Mouse (Mus musculus) CD4-positive helper T cell, adult 2 months (primary cell): ENCODE results near the gene Gabpb2.

Experiments used
- DNase-seq: peaks from one replicate; pipeline ENCODE4 v3.0.0-alpha.2; 2012; ENCODE audit warnings: low read depth, missing footprints, low spot score

Gabpb2 gene

GRCm38 (mm10) chr3:95217255-95218134 is at the start of gene Gabpb2:
TSS of gene Gabpb2 (minus strand) at chr3:95217916.
- DNase-seq: peak; percentile 92

- DNase-seq: no peak
Observed at GRCm38 (mm10) chr3:95266052-95266451, 48.3 kb upstream of the Gabpb2 start.

- DNase-seq: no peak
Observed at GRCm38 (mm10) chr3:95264724-95265123, 47.0 kb upstream of the Gabpb2 start.

- DNase-seq: peak; percentile 76
Observed at GRCm38 (mm10) chr3:95263089-95263739, 45.5 kb upstream of the Gabpb2 start.

GRCm38 (mm10) chr3:95261975-95262374 is 44.3 kb upstream of the Gabpb2 start:
- DNase-seq: no peak

GRCm38 (mm10) chr3:95256931-95257330 is 39.2 kb upstream of the Gabpb2 start:
- no peak for DNase-seq

- no peak for DNase-seq
Observed at GRCm38 (mm10) chr3:95250783-95251424, 33.2 kb upstream of the Gabpb2 start, which contains the start of gene Bnipl. TSS of gene Bnipl (minus strand) at chr3:95251193.

- no peak for DNase-seq
Observed at GRCm38 (mm10) chr3:95250361-95250760, 32.6 kb upstream of the Gabpb2 start.

GRCm38 (mm10) chr3:95247660-95248336 is 30.1 kb upstream of the Gabpb2 start:
- no peak for DNase-seq

- no peak for DNase-seq
Observed at GRCm38 (mm10) chr3:95246465-95247231, 28.9 kb upstream of the Gabpb2 start.

- DNase-seq: no peak
Observed at GRCm38 (mm10) chr3:95243086-95243485, 25.4 kb upstream of the Gabpb2 start.

GRCm38 (mm10) chr3:95241498-95241897 is 23.8 kb upstream of the Gabpb2 start, which contains the start of gene Gm128:
TSS of gene Gm128 (minus strand) at chr3:95241598.
- no peak for DNase-seq

- DNase-seq: no peak
Observed at GRCm38 (mm10) chr3:95240900-95241299, 23.2 kb upstream of the Gabpb2 start.

GRCm38 (mm10) chr3:95239971-95240370 is 22.3 kb upstream of the Gabpb2 start:
- DNase-seq: no peak

GRCm38 (mm10) chr3:95239022-95239421 is 21.3 kb upstream of the Gabpb2 start:
- DNase-seq: peak; percentile 33

- DNase-seq: no peak
Observed at GRCm38 (mm10) chr3:95237541-95238099, 19.9 kb upstream of the Gabpb2 start.

GRCm38 (mm10) chr3:95235386-95236301 is 17.9 kb upstream of the Gabpb2 start:
- no peak for DNase-seq

- DNase-seq: no peak
Observed at GRCm38 (mm10) chr3:95233303-95233980, 15.7 kb upstream of the Gabpb2 start.

- DNase-seq: peak; percentile 26
Observed at GRCm38 (mm10) chr3:95232771-95233170, 15.1 kb upstream of the Gabpb2 start.
